ENCODE assay signal across 9 mouse cellular contexts in genomic region chr7:72400056-72400455, GRCm38 (mm10).
DNase-seq lines count a peak whose midpoint lies in the region; ATAC-seq and TF ChIP-seq lines count a peak whose summit lies in the region.
"Had no signal": no experiment of that assay in that cellular context is flagged by ENCODE, and none has a peak within 500 bp of the region (broad histone marks: within the 10 kb centered on the region; RNA-seq: fewer than 3 reads in every experiment).

No protein-coding gene starts in this region.

- H3K36me3 ChIP-seq in hindbrain, embryonic 10.5 days = no peaks in the 10 kb centered on the region
- no peaks in the 10 kb centered on the region for H3K36me3 ChIP-seq in hindbrain, embryonic 13.5 days
- H3K36me3 ChIP-seq in lung, postnatal 0 days (ENCODE audit: insufficient read depth, low read length) = no peaks in the 10 kb centered on the region
- H3K36me3 ChIP-seq: liver, embryonic 15.5 days had no signal

- H3K9ac ChIP-seq in hindbrain, embryonic 13.5 days = no peak overlapping the region; the same call in 1 of the 2 replicates
- no peak overlapping the region for H3K9ac ChIP-seq in lung, postnatal 0 days (replicated peaks; ENCODE audit: low read depth)
- H3K9ac ChIP-seq: liver, embryonic 15.5 days had no signal

- no peak for TF ChIP-seq EP300 in lung, postnatal 0 days (IDR thresholded peaks at IDR 0.05)

- H3K4me1 ChIP-seq in hindbrain, embryonic 10.5 days (replicated peaks) = no peaks in the 10 kb centered on the region
- H3K4me1 ChIP-seq in hindbrain, embryonic 13.5 days (replicated peaks) = no peaks in the 10 kb centered on the region
- no peaks in the 10 kb centered on the region for H3K4me1 ChIP-seq in lung, postnatal 0 days (ENCODE audit: insufficient read depth, low read depth, low read length)
- H3K4me1 ChIP-seq: liver, embryonic 15.5 days had no signal

- DNase-seq in hindbrain, embryonic 10.5 days (ENCODE audit: low spot score) = peak; percentile 24
- DNase-seq in R1 (ENCODE audit: low read depth, low spot score) = peak; percentile 60
- DNase-seq in embryo, embryonic 10 days (ENCODE audit: low spot score) = peak; percentile 84
- peak; percentile 43 for DNase-seq in gastrocnemius, postnatal 14 days
- DNase-seq in layer of hippocampus, adult 2 months (ENCODE audit: low spot score in 2 of 2) = peak; percentile 39 to 71
- DNase-seq in lung, postnatal 0 days (ENCODE audit: low spot score) = peak; percentile 75
- DNase-seq in skeletal muscle tissue, adult 2 months (ENCODE audit: low read depth, low spot score) = peak; percentile 56

- H3K27ac ChIP-seq in hindbrain, embryonic 10.5 days = no peak overlapping the region
- H3K27ac ChIP-seq in hindbrain, embryonic 13.5 days = no peak overlapping the region
- H3K27ac ChIP-seq in layer of hippocampus, adult 2 months = no peak overlapping the region
- no peak overlapping the region for H3K27ac ChIP-seq in lung, postnatal 0 days (ENCODE audit: low read length)
- H3K27ac ChIP-seq: liver, embryonic 15.5 days had no signal

- no peak for ATAC-seq in hindbrain, embryonic 13.5 days (ENCODE audit: low FRiP score)
- peak; percentile 30; the same call in 1 of the 2 replicates for ATAC-seq in lung, postnatal 0 days

- TF ChIP-seq CTCF in layer of hippocampus, adult 2 months (conservative IDR thresholded peaks at IDR 0.05) = peak; percentile 99; the same call in 1 of the 2 replicates
- peak; percentile 93 for TF ChIP-seq CTCF in lung, postnatal 0 days (IDR thresholded peaks at IDR 0.05)

- H3K27me3 ChIP-seq in hindbrain, embryonic 10.5 days (ENCODE audit: insufficient read depth, poor library complexity, severe bottlenecking) = no peaks in the 10 kb centered on the region
- H3K27me3 ChIP-seq in hindbrain, embryonic 13.5 days = no peaks in the 10 kb centered on the region
- H3K27me3 ChIP-seq in lung, postnatal 0 days (replicated peaks; ENCODE audit: insufficient read depth, low read length) = no peaks in the 10 kb centered on the region
- H3K27me3 ChIP-seq: liver, embryonic 15.5 days had no signal

- intact Hi-C loops in gastrocnemius, postnatal 14 days (cut with DNase I; ENCODE audit: low total_unique reads) = loop anchor here (5.0 kb wide), 1 partner anchor 1022 kb away; no protein-coding TSS in a partner anchor

- no peaks in the 10 kb centered on the region for H3K9me3 ChIP-seq in hindbrain, embryonic 10.5 days
- no peaks in the 10 kb centered on the region for H3K9me3 ChIP-seq in hindbrain, embryonic 13.5 days
- H3K9me3 ChIP-seq in lung, postnatal 0 days (ENCODE audit: low read length) = no peaks in the 10 kb centered on the region
- H3K9me3 ChIP-seq: liver, embryonic 15.5 days had no signal

- no peak overlapping the region for H3K4me2 ChIP-seq in hindbrain, embryonic 13.5 days
- H3K4me2 ChIP-seq in lung, postnatal 0 days (replicated peaks; ENCODE audit: low read depth, low read length) = no peak overlapping the region
- H3K4me2 ChIP-seq: liver, embryonic 15.5 days had no signal

- no peak overlapping the region for H3K4me3 ChIP-seq in hindbrain, embryonic 10.5 days
- H3K4me3 ChIP-seq in hindbrain, embryonic 13.5 days = no peak overlapping the region
- no peak overlapping the region for H3K4me3 ChIP-seq in layer of hippocampus, adult 2 months
- H3K4me3 ChIP-seq in lung, postnatal 0 days (ENCODE audit: low read depth, low read length) = no peak overlapping the region
- H3K4me3 ChIP-seq: liver, embryonic 15.5 days had no signal

Comparison
In these comparisons a context has a peak if more than half of its experiments do, and no peak if none do; other contexts are left out.
1. DNase-seq: peak in every context shown above with its lines; median percentile 84 in embryo, embryonic 10 days; 75 in lung, postnatal 0 days; 60 in R1; 56 in skeletal muscle tissue, adult 2 months; 55 in layer of hippocampus, adult 2 months; 43 in gastrocnemius, postnatal 14 days; 24 in hindbrain, embryonic 10.5 days.